Mouse (Mus musculus) CD4-positive, CD25-positive, alpha-beta regulatory T cell, adult 4 months (primary cell): ENCODE data around the gene Arrdc2. TPM values are rescaled to one million over a fixed set of nuclear protein-coding genes. Genes with fewer than 3 reads are reported as not detected.
A peak's percentile ranks its signal among the peaks of the same experiment; 100 is the strongest.

ENCODE experiments used
- ATAC-seq: one replicate; pipeline ENCODE4 v1.8.0; 2017
- polyA plus RNA-seq, 2 experiments: library from polyadenylated mRNA; unstranded; fragments of 100-300 nt; shearing (Covaris generic); gene quantifications; one replicate each; pipeline ENCODE4 v1.2.1; 2017

Gene Arrdc2
- polyA plus RNA-seq, 2 experiments from 2014 or later = 3.4 to 3.7 TPM

- ATAC-seq = peak; percentile 55
Observed at GRCm38 (mm10) chr8:70806541-70806940, 33.0 kb downstream of the Arrdc2 start.

- ATAC-seq = peak; percentile 64
Observed at GRCm38 (mm10) chr8:70804481-70805206, 34.9 kb downstream of the Arrdc2 start, which contains the start of gene Mast3. Gene Mast3 (minus strand): TSS chr8:70805054.

GRCm38 (mm10) chr8:70803761-70804480 lies 35.6 kb downstream of the Arrdc2 start:
- no peak for ATAC-seq

GRCm38 (mm10) chr8:70802786-70803510 lies 36.6 kb downstream of the Arrdc2 start:
- no peak for ATAC-seq

- ATAC-seq = no peak
Observed at GRCm38 (mm10) chr8:70801830-70802229, 37.7 kb downstream of the Arrdc2 start.

GRCm38 (mm10) chr8:70801156-70801555 lies 38.4 kb downstream of the Arrdc2 start:
- ATAC-seq = no peak

GRCm38 (mm10) chr8:70800648-70801047 lies 38.9 kb downstream of the Arrdc2 start:
- ATAC-seq = no peak

GRCm38 (mm10) chr8:70798281-70798680 lies 41.2 kb downstream of the Arrdc2 start:
- ATAC-seq = no peak

- peak; percentile 53 for ATAC-seq
Observed at GRCm38 (mm10) chr8:70797081-70798070, 42.1 kb downstream of the Arrdc2 start.

GRCm38 (mm10) chr8:70796403-70797080 lies 43.0 kb downstream of the Arrdc2 start:
- ATAC-seq = no peak

- no peak for ATAC-seq
Observed at GRCm38 (mm10) chr8:70795370-70795769, 44.1 kb downstream of the Arrdc2 start.

GRCm38 (mm10) chr8:70794215-70794614 lies 45.3 kb downstream of the Arrdc2 start:
- ATAC-seq = no peak

GRCm38 (mm10) chr8:70792700-70793099 lies 46.8 kb downstream of the Arrdc2 start:
- peak; percentile 45 for ATAC-seq

GRCm38 (mm10) chr8:70791975-70792691 lies 47.4 kb downstream of the Arrdc2 start:
- peak; percentile 80 for ATAC-seq

- ATAC-seq = peak; percentile 71
Observed at GRCm38 (mm10) chr8:70791294-70791701, 48.2 kb downstream of the Arrdc2 start.

- no peak for ATAC-seq
Observed at GRCm38 (mm10) chr8:70790846-70791245, 48.7 kb downstream of the Arrdc2 start.

GRCm38 (mm10) chr8:70789046-70789445 lies 50.5 kb downstream of the Arrdc2 start:
- ATAC-seq = no peak

- ATAC-seq = no peak
Observed at GRCm38 (mm10) chr8:70787941-70788667, 51.4 kb downstream of the Arrdc2 start.

GRCm38 (mm10) chr8:70787051-70787445 lies 52.5 kb downstream of the Arrdc2 start:
- ATAC-seq = no peak
